Mouse (Mus musculus): ENCODE results near the gene Polr2l. TPM values are rescaled to one million over a fixed set of nuclear protein-coding genes. Genes with fewer than 3 reads are reported as not detected.

The Polr2l gene
- polyA plus RNA-seq, 1 experiment from 2014 or later, result 85.0 TPM

DNA sequence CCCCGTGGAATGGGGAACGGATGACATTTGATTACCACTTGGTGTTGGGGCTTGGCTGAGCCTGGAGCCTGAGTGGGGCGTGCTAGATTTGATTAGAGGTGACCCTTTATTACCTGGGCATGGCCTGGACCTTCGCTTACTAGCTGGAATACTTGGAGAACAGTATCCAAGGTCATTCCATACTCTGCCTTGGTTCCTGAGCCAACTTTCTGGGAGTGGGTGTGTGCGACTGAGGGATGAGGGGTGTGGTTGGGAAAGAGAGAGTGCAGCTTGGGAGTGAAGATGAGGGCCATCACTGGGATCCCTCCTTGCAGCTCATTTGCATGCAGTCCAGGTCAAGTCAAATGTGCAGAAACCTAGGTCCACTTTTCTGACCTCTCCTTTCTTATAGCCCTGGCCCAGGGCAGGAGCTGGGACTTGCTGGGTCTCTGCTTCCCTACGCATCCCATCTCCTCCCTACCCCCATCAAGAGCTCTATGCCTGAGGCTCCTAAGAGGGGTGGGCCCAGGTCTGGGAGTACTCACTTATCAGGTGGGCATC, 8.3 kb upstream of the Polr2l start:
- 67% methylated on average over 6 of the region's 6 CpGs for WGBS
- Histone ChIP-seq H3K4me3 (peak overlapping the region; percentile 62), H3K9me3 (no peaks in the 10 kb centered on the region), H3K4me1 (replicated peaks) (peaks cover 77% of the 10 kb centered on the region), H3K27ac (replicated peaks) (no peak overlapping the region), H3K4me2 (peak overlapping the region; percentile 89), H3K27me3 (peaks cover 17% of the 10 kb centered on the region), H3K36me3 (no peaks in the 10 kb centered on the region), H3K9ac (peak overlapping the region; percentile 80)
- no peak for ATAC-seq (ENCODE audit: low read depth)

DNA sequence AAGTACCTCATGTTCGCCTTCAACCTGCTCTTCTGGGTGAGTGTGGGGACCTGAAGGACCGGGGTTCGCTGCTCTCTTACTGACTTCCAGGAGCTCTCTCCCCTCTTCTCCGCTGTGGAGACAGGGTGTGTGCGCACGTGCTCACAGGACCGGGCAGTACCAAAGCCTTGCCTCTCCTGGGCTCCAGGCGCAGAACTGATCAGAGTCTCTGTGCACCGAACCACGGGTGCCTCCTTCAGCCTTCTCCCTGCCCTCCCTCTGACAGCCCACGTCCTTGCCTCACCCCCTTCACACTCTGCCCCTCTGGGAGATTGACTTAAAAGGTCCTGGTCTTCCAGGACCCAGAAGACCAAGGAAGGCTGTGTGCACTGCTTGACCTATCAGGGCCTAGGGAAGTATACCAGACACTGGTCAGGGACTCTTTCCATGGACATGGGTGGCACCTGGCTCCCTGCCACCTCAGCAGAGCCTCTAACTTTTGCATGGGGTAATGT, 7.6 kb upstream of the Polr2l start:
- H3K4me1 ChIP-seq (replicated peaks), result peaks cover 74% of the 10 kb centered on the region
- peak overlapping the region; percentile 62 for H3K4me3 ChIP-seq
- H3K4me2 ChIP-seq, result peak overlapping the region; percentile 89
- H3K9me3 ChIP-seq, result no peaks in the 10 kb centered on the region
- no peaks in the 10 kb centered on the region for H3K36me3 ChIP-seq
- peak; percentile 21 for ATAC-seq (ENCODE audit: low read depth)
- H3K27ac ChIP-seq (replicated peaks), result peak overlapping the region; percentile 78
- 8% methylated on average over 11 of the region's 11 CpGs for WGBS
- H3K9ac ChIP-seq, result peak overlapping the region; percentile 80
- H3K27me3 ChIP-seq, result peaks cover 23% of the 10 kb centered on the region

DNA sequence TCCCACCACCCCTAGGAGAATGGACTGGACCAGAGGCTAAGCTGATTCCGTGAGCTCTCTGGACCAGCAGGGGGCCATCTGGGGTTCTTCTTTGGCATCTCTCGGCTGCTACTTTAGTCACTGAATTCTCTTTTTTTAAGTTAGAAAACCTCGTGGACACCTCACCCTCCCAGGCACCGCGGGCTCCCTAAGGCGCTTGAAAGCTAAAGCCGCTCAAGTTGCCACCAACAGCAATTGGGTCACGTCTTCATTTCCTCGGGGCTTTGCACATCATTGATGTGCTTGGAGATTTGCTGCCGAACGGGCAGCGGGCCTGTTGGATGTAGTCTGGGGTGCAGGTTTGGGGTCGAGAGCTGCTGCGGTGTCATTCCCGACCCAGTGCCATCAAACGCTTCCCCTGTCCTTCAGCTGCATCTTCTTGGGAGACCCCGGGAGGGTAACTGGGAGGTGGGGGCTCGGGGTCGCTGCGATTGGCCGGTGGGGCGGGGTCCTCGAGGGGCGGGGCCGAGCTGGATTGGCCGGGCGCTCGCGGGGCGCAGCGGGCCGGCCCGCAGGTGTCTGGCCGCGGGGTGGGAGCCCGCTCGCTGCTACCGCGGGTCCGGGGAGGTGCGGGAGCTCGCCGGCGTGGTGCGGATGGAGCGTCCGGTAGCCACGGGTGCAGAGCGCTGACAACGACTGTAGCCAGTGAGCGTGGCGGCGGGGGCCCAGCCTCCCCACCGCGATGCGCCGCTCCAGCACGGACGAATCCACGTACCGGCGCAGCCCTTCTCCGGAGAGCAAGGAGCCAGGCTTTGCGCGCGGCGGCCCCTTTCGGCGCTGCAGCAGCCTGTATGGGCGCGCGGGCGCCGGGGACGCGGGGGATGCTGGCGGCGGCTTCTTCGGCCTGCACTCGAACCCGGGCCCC, 6.8 kb upstream of the Polr2l start:
- no peaks in the 10 kb centered on the region for H3K36me3 ChIP-seq
- peaks cover 31% of the 10 kb centered on the region for H3K27me3 ChIP-seq
- WGBS, result 1% methylated on average over 81 of the region's 81 CpGs
- H3K9me3 ChIP-seq, result no peaks in the 10 kb centered on the region
- H3K9ac ChIP-seq, result peak overlapping the region; percentile 80
- peak overlapping the region; percentile 78 for H3K27ac ChIP-seq (replicated peaks)
- peaks cover 74% of the 10 kb centered on the region for H3K4me1 ChIP-seq (replicated peaks)
- peak; percentile 64 for ATAC-seq (ENCODE audit: low read depth)
- H3K4me2 ChIP-seq, result peak overlapping the region; percentile 89
- peak overlapping the region; percentile 62 for H3K4me3 ChIP-seq

DNA sequence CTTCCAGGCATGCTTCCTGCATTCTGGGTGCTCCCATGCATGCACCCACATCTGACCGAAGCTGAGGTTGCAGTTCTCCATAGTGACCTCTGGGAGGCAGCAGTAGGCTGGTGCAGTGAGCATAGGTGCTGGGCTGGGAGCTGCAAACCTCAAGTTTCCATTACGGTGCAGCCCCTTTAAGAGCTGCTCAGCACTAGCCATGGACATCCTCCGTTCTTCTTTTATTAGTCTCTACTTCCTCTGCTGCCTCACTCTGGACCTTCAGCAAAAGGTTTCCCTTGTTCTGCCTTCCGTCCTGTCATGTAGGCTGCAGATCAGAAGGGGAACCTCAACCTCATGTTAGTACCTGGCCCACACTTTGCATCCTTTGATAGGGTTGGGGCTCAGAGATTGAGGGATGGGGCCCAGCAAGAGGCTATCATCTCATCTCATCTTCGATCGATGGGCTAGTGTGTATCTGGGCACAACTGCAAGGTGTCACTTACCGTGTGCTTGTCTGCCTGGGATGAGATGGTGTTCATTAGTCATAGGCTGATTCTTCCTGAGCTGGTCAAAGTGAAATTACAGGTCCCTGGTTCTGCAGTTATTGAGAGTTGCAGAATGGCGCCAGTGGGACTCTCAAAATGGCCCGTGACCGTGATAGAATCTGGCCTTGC, 6.0 kb upstream of the Polr2l start:
- 5% methylated on average over 10 of the region's 10 CpGs for WGBS
- peak overlapping the region; percentile 62 for H3K27ac ChIP-seq (replicated peaks)
- H3K9ac ChIP-seq, result peak overlapping the region; percentile 80

DNA sequence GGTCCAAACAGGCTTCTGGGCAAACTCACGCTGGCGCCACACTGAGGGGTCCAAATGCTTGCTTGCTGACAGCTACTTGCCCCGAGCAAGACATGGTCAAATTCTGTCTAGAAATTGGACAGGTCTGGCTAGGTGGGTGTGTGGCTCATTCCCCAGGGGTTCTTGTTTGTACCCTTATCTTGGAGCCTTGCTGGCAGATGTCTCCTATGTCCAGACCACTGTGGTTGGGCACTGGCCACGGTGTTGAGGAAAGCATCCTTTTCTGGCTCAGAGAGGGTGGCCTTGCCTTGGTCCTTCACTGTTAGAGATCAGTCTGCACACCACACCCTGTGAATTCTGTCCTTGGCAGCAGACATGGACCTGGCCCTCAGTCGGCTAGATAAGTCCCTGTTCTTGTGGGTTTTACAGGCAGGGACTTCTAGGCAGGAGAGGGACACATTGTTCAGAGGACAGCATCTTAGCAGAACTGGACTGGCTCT, 3.4 kb upstream of the Polr2l start:
- peaks cover 66% of the 10 kb centered on the region for H3K4me1 ChIP-seq (replicated peaks)
- peak overlapping the region; percentile 38; the same call in 1 of the 2 replicates for H3K27ac ChIP-seq (replicated peaks)
- no peak overlapping the region for H3K4me2 ChIP-seq
- no peaks in the 10 kb centered on the region for H3K36me3 ChIP-seq
- no peaks in the 10 kb centered on the region for H3K9me3 ChIP-seq
- ATAC-seq (ENCODE audit: low read depth), result no peak
- H3K9ac ChIP-seq, result 0 out of 2 replicates have a peak overlapping the region, but pooled peaks have one; percentile 17
- H3K27me3 ChIP-seq, result peaks cover 37% of the 10 kb centered on the region
- WGBS, result 70% methylated on average over 5 of the region's 5 CpGs
- no peak overlapping the region for H3K4me3 ChIP-seq

More for the DNA sequence above, 6.0 kb upstream of the Polr2l start:
- Histone ChIP-seq H3K4me2 (peak overlapping the region; percentile 89), H3K4me3 (peak overlapping the region; percentile 62), H3K4me1 (replicated peaks) (peaks cover 73% of the 10 kb centered on the region), H3K27me3 (peaks cover 38% of the 10 kb centered on the region), H3K9me3 (no peaks in the 10 kb centered on the region), H3K36me3 (no peaks in the 10 kb centered on the region)
- peak; percentile 30 for ATAC-seq (ENCODE audit: low read depth)

DNA sequence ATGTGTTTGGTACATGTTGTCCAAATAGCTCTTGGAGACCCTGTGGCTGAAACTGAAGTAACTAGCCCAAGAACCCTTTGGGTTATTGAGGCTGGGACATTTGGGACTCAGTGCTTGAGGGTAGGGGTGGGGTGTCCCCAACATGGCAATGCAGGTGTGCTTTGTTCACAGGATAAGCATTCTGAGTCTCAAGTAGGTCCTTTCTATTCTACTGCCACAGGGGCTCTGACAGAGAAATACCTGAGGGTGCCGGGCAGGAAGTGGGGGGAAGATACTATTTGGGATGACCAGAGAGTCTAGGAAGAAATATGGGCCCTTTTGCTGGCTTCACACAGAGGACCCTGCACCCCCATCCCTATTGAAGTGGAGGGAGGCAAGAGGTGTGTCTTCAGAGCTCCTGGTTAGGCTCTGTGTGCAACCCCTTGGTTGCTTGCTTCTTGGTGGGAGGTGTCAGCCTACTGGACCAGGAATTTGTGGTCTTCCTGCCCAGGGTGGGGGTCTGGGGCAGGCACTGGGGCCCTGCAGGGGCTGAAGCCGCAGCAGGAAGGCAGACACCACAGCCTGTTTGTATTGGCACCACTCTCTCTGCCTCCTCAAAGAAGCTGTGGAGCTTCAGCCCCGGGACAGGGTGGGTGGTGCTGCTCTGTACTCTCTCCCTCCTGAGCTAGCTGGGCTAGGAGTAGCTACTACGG, 2.8 kb upstream of the Polr2l start:
- WGBS, result 61% methylated on average over 4 of the region's 4 CpGs
- H3K4me1 ChIP-seq (replicated peaks), result peaks cover 61% of the 10 kb centered on the region
- ATAC-seq (ENCODE audit: low read depth), result no peak
- peaks cover 2% of the 10 kb centered on the region for H3K36me3 ChIP-seq
- peaks cover 31% of the 10 kb centered on the region for H3K27me3 ChIP-seq
- H3K4me2 ChIP-seq, result peak overlapping the region; percentile 94; the same call in 1 of the 2 replicates
- peak overlapping the region; percentile 38; the same call in 1 of the 2 replicates for H3K27ac ChIP-seq (replicated peaks)
- no peaks in the 10 kb centered on the region for H3K9me3 ChIP-seq
- H3K4me3 ChIP-seq, result no peak overlapping the region
- H3K9ac ChIP-seq, result 0 out of 2 replicates have a peak overlapping the region, but pooled peaks have one; percentile 5

DNA sequence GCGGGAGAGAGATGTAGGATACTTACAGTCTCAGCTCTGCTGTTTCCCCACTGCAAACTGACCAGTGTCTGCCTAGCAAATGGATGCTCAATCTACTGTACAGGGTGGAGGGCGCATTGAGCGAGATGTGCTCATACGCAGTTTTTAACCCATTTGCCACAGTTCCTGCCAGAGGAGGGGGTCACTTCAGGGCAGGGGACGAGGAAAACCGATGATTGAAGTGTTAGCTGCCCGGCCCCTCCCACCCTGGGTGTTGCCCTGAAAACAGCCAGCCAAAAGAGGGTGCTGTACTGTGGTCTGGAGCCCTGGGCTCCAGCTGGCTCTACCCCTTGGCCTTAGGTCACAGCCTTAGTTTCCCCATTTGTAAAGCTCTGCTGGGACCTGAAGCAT, 2.0 kb upstream of the Polr2l start:
- Histone ChIP-seq H3K9me3 (no peaks in the 10 kb centered on the region), H3K27me3 (peaks cover 29% of the 10 kb centered on the region), H3K4me2 (peak overlapping the region; percentile 94), H3K9ac (peak overlapping the region; percentile 56), H3K4me3 (peak overlapping the region; percentile 59; the same call in 1 of the 2 replicates), H3K36me3 (peaks cover 10% of the 10 kb centered on the region), H3K4me1 (replicated peaks) (peaks cover 54% of the 10 kb centered on the region), H3K27ac (replicated peaks) (peak overlapping the region; percentile 70)
- no peak for ATAC-seq (ENCODE audit: low read depth)
- whole genome bisulfite sequencing, result 19% methylated on average over 7 of the region's 7 CpGs

DNA sequence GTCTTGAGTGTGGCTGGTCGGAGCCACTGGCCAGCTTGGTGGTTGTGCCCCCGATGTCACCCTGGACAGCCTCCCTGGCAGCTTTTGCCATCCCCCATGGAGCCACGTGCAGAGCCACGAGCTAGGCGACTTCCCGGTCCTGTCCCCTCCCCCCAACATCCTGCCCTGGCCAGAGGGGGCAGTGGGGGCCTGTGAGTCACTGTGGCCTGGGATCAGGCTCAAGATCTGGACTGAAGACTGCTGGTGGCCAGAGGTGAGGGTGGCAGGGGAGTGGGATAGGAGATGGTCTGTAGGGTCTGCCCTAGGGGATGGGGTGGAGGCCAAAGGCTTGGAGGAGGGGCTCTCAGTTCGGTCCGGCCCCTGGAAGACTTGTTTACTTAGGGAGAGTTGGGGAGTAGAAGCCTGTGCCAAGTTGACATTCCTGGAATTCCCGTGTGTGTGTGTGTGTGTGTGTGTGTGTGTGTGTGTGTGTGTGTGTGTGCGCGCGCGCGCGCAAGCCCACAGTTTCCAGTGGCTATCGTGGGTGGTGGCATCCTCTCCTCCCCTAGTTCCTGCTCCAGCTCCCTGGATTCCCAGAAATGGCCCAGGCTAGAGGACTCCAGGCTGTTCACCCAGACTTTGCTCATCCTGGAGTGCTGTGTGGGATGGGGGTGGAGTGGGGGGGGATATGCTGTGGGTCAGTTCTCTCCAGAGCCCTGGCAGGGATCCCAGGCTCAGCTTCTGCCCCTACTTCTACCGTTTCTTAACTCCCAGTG, 1.5 kb upstream of the Polr2l start:
- WGBS, result 6% methylated on average over 15 of the region's 17 CpGs
- H3K4me3 ChIP-seq, result peak overlapping the region; percentile 59
- peaks cover 14% of the 10 kb centered on the region for H3K36me3 ChIP-seq
- peak overlapping the region; percentile 70 for H3K27ac ChIP-seq (replicated peaks)
- no peaks in the 10 kb centered on the region for H3K9me3 ChIP-seq
- H3K9ac ChIP-seq, result peak overlapping the region; percentile 56
- H3K27me3 ChIP-seq, result peaks cover 29% of the 10 kb centered on the region
- H3K4me2 ChIP-seq, result peak overlapping the region; percentile 94
- H3K4me1 ChIP-seq (replicated peaks), result peaks cover 50% of the 10 kb centered on the region
- ATAC-seq (ENCODE audit: low read depth), result peak; percentile 17; the same call in 1 of the 2 replicates

DNA sequence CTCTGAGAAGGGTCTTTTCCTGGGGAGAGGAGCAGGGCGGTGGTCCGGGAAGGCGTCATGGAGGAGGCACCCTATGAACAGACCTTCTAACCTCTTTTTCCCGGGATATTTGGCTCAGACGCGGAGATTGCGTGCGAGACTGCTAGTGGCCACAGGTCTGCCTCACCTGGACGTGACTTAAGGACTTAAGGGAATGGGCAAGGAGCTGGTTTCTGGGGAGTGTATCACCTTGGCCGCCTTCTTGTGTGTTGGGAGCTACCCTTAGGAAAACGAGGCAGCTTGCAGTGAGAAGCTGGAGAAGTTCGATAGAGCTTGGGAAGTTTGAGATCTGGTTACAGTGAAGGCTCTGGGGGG, 850 bp upstream of the Polr2l start:
- Histone ChIP-seq H3K36me3 (peaks cover 20% of the 10 kb centered on the region), H3K4me1 (replicated peaks) (peaks cover 49% of the 10 kb centered on the region), H3K9me3 (no peaks in the 10 kb centered on the region), H3K4me2 (peak overlapping the region; percentile 94), H3K27me3 (peaks cover 29% of the 10 kb centered on the region), H3K4me3 (peak overlapping the region; percentile 59), H3K9ac (peak overlapping the region; percentile 82), H3K27ac (replicated peaks) (peak overlapping the region; percentile 61)
- ATAC-seq (ENCODE audit: low read depth), result peak; percentile 0; the same call in 1 of the 2 replicates
- under 1% methylated on average over 12 of the region's 12 CpGs for WGBS

DNA sequence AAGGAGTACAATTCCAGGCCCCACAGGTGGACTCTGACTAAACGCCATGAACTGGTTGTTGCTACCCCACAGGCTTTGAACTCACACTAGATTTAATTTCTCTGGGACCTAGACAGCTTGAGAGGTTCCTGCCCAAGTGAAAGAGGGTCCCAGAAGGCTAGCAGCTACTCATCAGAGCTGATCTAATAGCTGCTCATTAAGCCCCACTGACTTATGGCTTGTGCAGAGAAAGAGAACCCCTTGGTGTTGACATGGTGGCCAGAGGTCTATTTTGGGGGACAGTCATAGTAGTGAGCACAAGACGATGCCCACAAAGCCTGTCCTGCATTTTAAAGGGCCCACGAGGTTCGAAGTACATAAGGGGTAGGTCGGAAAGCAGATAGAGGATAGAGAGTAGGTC, 772 bp downstream of the Polr2l start:
- peak overlapping the region; percentile 82 for H3K9ac ChIP-seq
- peaks cover 29% of the 10 kb centered on the region for H3K27me3 ChIP-seq
- peaks cover 59% of the 10 kb centered on the region for H3K4me1 ChIP-seq (replicated peaks)
- H3K27ac ChIP-seq (replicated peaks), result 0 out of 2 replicates have a peak overlapping the region, but pooled peaks have one; percentile 88
- no peak for ATAC-seq (ENCODE audit: low read depth)
- peak overlapping the region; percentile 59 for H3K4me3 ChIP-seq
- 7% methylated on average over 5 of the region's 5 CpGs for WGBS
- no peaks in the 10 kb centered on the region for H3K9me3 ChIP-seq
- peak overlapping the region; percentile 94 for H3K4me2 ChIP-seq
- H3K36me3 ChIP-seq, result peaks cover 34% of the 10 kb centered on the region

DNA sequence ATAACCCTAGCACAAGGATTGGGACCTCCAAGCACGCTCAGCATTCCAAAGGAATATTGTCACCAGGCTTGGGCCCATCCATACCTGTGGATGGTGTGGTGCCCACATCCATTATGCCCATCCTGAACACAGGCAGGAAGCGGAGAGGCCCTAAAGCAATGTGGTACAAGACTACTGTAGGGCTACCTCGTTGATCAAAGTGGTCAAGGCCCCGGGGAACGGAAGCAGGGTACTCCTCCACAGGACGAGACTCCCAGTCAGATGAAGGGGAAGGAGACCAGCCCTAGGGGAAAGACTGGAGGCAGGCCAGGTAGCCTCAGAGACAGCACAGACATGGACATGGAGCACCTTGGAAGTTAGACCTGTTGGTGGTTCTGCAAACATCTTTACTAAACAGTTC, 2.2 kb downstream of the Polr2l start:
- ATAC-seq (ENCODE audit: low read depth), result no peak
- WGBS, result 92% methylated on average over 6 of the region's 6 CpGs
- Histone ChIP-seq H3K36me3 (peaks cover 34% of the 10 kb centered on the region), H3K27me3 (peaks cover 22% of the 10 kb centered on the region), H3K4me2 (no peak overlapping the region), H3K9ac (no peak overlapping the region), H3K27ac (replicated peaks) (no peak overlapping the region), H3K4me3 (no peak overlapping the region), H3K4me1 (replicated peaks) (peaks cover 72% of the 10 kb centered on the region), H3K9me3 (no peaks in the 10 kb centered on the region)
